Mouse (Mus musculus): ENCODE measurements at regions not wholly inside any gene's neighbourhood (a gene's known extent, or its start where the extent isn't known, plus 50 kb on each side); places are given as distances from the start of the nearest gene placed in this dataset.

GRCm38 (mm10) chr5:118380422-118381293, 135.6 kb downstream of the 2410131K14Rik start:
- DNase-seq = peak; percentile 42 to 51

DNA sequence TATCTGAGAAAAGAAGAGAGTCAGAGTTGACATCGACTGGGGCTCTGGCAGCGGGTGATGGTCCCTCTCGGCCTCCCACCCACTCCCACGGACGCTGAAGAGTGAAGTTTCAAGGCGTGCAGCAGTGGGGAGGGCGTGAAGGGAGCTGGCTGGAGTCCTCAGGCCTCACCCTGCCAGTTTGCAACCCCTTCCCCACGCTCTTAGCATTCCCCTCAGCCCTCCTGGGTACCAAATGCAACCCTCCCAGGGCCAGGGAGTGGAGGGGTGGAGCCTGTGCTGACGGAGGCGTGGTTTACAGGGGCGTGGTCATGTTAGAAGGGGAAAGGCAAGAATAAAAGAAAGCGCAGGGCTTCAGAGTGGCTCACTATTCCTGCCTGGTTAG, 136.3 kb downstream of the 2410131K14Rik start:
- peak; percentile 56 to 68 for DNase-seq

GRCm38 (mm10) chr5:118386126-118386525, 141.1 kb downstream of the 2410131K14Rik start:
- peak in 1 of 2 experiments; percentile 29 for DNase-seq

DNA sequence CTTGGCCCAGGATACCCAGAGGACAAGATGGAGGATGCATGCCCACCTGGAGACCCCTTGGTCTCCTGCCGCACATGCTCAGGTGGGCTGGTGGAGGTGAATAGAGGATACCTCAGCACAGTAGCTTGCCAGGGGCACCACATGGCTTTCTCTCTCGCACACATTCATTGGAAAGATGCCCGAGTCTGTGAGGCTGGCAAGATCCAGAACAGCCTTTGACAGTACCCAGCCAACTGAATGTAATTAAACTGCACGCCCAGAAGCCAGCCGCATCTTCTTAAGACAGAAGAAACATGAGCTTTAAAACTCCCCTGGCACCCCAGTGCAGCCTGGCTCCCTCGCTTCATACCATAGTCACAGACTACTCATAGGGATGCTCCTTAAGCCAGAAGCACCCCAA, 143.4 kb downstream of the 2410131K14Rik start:
- no peak for DNase-seq

DNA sequence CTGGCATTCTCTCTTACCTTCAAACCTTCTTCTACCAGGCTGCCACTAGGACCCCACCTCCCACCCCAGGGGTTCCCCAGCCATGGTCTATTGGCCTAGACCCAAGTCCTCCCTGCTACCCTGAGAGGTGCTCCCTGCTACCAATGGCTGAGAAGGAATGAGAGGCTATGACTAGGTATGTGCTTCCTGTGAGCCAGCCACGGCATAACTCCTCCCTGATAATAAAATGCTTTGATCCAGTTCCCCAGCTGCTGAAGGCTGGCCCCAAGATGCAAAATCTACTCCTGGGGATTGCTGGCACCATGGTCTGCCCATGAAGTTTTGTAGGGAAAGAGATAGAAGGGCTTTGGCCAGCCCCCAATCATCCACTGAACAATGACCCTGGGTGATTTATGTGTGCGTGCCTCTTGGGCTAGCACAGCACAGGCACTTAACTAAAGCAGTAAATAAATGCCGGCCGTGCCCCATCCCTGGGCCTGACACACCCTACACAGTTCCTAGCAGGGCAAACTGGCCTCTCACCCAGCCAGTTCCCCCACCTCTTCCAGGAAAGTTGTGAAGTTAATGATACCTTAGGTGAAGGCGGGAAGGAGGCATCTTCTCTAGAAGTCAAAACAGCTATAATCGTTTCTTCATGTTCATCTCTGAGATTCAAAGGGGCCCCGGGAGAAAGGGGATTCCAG, 145.8 kb downstream of the 2410131K14Rik start:
- DNase-seq = no peak

- no peak for DNase-seq
These were observed 148.0 kb downstream of the 2410131K14Rik start for GRCm38 (mm10) chr5:118392932-118393487.

DNA sequence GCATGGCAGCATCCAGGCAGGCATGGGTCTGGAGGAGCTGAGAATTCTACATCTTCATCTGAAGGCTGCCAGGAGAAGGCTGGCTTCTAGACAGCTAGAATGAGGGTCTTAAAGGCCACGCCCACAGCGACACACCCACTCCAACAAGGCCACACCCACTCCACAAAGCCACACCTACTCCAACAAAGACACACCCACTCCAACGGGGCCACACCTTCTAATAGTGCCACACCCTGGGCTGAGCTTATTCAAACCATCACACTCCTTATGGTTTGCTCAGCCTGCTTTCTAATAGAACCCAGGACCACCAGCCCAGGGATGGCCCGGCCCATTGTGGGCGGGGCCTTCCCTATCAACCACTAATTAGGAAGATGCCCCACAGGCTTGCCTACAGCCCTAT, 149.0 kb downstream of the 2410131K14Rik start:
- DNase-seq = no peak

DNA sequence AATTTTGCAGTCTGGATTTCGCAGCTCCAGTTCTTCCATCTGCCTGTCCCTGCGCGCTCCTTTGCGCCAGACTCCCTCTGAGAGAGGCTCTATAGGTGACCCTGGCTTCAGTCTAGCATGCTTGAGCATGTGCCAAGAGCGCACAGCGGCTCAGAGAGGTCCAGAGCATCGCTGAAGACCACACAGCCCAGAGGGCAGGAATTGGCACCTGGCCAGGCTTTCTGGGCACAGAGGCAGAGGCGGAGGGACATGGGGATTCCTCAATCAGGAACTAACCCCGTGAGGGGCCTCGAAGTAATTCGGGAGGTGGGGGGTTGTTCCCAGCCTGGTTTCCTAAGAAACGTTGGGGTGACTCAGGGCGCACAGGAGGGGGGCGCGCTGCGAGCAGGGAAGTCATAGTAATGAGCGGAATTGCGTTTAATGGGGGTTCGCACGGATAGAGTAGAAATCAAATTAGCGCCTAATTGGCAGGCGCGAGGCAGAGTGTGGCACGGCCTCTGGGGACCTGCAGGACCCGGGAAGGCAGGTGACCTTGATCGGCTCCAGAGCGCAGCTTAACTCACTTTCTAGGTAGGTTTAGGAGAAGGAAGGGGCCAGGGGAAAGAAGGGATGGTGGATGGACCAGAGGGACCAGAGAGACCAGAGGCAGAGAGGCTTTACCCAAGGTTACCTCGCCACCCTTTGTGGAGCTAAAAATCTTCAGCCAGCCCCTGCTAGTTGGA, 151.1 kb downstream of the 2410131K14Rik start:
- DNase-seq = no peak

DNA sequence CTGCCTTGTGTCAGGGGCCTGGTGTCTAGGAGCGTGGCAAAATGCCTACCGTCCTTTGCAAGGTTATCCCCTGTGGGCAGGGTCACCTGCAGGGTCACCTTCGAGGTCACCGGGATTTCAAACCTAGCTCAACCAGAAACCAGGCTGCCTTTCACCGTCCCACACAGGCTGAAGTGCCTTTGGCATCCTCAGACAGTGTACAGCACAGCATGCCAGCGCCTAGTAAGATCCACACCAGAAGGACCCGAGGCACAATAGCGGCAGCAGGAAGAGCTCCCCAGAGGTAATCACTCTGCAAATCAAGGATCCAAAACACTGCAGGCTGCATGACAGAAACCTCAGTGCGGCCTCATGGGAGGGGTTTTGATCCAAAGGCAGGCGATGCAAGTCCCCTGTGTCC, 155.9 kb downstream of the 2410131K14Rik start:
- DNase-seq = no peak

- DNase-seq = no peak
These were observed 156.1 kb upstream of the Med13l start for GRCm38 (mm10) chr5:118404398-118404797.

- DNase-seq = no peak
These were observed 155.1 kb upstream of the Med13l start for GRCm38 (mm10) chr5:118405421-118405820.

GRCm38 (mm10) chr5:118407451-118407850, 153.0 kb upstream of the Med13l start:
- no peak for DNase-seq

- no peak for DNase-seq
These were observed 152.5 kb upstream of the Med13l start for GRCm38 (mm10) chr5:118407973-118408372.

DNA sequence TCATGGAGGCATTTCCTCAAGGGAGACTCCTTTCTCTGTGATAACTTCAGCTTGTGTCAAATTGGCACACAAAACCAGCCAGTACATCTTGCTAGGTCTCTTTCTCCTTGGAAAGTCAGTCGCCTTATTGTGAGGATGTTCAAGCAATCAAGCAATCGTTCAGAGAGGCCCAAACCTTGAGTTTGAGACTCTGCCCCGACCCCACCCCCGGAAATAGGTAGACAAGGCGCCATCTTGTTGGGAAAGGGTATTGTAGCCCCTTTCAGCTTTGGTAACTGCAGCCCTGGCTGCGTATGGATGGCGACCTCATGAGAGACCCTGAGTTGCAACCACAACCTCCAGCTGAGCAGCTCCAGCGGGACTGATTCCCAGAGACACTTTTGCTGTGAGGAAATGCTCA, 151.7 kb upstream of the Med13l start:
- DNase-seq = no peak

DNA sequence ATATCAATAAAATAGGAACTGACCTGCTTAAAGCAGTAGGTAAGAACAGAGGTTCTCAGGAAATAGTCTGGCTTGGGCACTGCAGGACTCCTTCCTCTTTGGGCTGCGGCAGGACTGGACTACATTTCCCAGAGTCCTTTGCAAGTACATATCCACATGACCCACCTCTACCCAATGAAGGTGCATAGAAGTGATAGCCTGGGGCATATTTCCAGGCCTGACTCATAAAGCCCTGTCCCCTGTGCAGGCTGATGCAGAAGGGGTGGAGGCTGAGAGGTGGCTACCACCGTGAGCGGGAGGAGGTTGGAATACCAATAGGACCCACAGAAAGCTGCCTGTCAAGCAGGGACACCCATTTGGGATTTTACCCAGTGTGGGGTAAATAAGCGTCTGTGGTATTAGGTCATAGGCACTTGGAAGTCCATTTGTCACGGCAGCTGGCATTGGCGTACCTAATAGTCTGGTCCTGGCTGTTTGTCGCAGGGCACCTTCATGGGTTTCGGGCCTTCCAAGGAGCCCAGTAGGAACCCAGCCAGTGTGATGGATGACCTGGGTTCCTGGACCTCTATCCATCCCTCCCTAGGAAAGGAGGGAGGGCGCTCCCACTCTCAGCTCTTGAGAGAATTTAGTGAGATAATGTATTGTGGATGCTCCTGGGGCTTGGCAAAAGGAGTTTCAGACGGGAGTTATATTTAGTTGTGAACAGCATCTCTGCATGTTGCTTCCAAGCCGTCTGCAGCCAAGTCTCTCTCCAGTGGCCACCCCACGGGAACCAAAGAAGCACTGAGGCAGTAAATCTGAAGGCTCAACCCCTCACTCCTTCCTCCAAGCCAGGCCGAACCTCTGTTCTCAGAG, 146.8 kb upstream of the Med13l start:
- peak; percentile 52 to 80 for DNase-seq

DNA sequence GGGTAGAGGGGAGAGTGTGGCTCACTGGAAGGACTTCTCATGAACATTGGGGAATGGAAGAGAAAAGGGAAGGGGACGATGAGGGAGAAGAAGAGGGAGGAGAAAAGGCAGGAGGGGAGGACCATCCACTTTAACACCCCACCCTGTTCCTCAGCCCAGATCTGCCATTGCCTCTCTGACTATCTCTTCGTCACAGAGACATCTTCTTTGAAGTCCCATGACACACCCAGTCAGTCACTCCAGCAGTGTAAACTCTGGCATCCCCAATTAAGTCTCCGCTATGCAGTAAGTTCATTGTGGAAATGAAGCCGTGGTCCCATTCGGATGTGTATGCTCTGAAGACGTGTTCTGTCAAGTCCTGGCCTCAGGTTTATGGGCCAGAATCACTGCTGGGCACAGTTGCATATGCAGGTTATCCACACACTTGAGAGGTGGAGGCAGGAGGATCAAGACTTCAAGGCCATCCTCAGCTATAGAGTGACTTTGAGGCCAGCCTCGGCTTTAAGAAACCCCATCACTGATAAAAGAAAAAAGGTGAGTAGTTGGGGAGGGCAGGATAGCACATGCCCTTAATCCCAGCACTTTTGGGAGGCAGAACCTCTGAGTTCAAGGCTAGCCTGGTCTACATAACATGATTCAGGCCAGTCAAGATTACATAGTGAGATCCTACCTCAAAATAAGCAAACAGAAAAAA, 141.0 kb upstream of the Med13l start:
- no peak for DNase-seq

DNA sequence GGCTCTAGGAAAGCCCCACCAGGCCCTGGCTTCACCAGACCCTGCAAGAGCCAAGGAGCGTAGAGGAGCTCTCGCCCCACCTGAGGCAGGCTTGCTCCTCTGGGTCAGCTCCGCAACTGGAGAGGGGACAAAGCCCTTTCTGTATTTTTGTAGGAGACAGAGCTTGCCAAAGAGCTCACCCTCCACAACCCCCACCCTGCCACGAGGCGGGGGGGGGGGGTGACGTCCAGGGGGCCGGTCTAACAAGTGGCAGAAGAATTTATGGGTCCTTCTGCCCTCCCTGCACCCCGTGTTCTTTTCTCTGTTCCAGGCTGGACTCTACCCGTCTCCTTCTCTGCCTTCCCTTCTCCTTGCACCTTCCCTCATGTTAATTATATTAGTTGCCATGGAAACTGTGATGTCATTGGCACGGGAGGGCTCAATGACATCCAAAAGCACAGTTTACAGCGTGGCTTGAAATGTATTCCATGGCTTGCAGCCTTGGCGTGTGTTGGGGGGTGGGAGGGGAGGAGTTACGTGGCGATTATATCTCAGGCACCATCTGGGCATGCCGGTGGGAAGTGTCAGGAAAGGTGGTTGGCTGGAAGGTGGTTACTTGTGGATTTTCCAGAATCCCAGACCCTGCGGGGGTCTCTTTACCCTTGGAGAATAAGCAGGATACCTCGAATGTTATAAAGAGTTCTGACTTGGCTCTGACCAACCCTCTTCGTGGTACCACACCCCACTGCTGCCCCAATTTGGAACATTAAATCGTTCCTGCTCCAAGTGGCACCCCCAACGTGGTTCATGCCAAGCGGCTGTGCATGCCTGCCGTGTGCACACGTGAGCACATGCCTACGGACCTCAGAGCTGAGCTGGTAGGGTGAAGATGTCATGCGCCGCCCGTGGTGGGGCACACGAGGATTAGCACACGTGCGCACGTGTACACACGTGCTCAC, 138.3 kb upstream of the Med13l start:
- peak in 1 of 2 experiments; percentile 33 for DNase-seq

DNA sequence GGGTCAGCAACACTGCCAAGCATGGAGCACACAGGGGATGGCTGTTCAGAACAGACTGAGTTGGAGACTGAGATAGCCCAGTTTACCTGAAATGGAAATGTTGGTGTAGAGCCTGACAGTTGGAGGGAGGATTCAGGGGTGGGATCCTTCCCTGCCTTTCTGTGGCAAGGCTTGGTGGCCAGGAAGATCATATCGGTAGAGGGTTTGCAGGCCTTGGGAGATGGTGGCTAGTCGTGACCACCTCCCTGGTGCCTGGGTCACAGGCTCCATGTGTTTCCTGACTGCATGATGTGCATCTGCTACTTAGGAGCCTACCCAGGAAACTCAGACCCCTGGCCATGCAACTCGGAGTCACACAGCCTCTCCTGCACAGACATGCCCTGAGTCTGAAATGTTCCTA, 136.3 kb upstream of the Med13l start:
- DNase-seq = no peak

DNA sequence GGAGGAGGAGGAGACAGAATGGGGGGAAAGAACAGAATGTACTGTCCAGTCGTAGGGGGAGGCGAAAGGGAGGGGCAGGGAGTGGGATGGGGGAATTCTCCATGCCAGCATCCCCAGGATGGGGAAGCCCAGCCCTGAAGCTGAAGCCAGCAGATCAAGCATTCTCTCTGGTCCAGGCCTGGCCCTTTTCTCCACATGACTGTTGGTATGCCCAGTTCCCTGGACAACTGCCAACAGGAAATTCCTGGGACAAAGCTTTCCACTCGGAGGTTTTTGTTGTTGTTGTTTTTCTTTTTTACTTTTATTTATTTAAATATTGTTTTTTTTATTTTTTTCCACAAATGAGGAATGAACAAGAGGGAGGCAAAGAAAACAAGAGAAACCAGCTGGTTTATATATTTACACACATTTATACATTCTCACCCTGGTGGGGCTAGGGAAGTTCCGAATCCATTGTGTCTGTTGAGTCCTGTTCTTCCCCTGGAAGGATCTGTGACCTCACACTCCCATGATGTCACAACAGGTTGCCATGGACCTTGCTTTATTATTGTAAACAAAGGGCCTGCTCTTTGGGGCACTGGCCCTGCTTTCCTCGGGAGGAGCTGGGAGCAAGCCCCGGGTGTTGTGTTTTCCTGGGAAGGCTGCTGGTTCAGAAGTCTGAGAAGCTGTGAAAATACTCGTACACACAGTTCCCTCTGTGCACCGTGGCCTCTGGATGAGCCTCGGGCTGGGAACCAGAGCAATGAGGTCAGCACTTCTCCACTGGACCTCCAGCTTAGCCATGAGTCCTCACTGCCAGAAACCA, 135.5 kb upstream of the Med13l start:
- peak; percentile 63 to 70 for DNase-seq

GRCm38 (mm10) chr5:118426673-118427072, 133.8 kb upstream of the Med13l start:
- DNase-seq = no peak
